Mouse (Mus musculus): ENCODE data around the gene Tgfa. TPM values are rescaled to one million over a fixed set of nuclear protein-coding genes. Genes with fewer than 3 reads are reported as not detected.

Gene Tgfa
- polyA plus RNA-seq, 1 experiment from 2014 or later: 4.6 TPM

GRCm38 (mm10) chr6:86232367-86232766, 37.3 kb downstream of the Tgfa start:
- Histone ChIP-seq H3K27ac (ENCODE audit: poor library complexity, severe bottlenecking) (no peak overlapping the region), H3K9ac (no peak overlapping the region), H3K4me1 (replicated peaks) (peaks cover 10% of the 10 kb centered on the region), H3K27me3 (replicated peaks) (no peaks in the 10 kb centered on the region), H3K9me3 (replicated peaks) (no peaks in the 10 kb centered on the region), H3K4me3 (no peak overlapping the region), H3K36me3 (no peaks in the 10 kb centered on the region), H3K4me2 (no peak overlapping the region)
- ATAC-seq (ENCODE audit: insufficient number of reproducible peaks, low FRiP score): no peak
- 78% methylated on average over 5 of the region's 5 CpGs for WGBS

- H3K4me1 ChIP-seq (replicated peaks): peaks cover 10% of the 10 kb centered on the region
- H3K4me2 ChIP-seq: no peak overlapping the region
- H3K9ac ChIP-seq: no peak overlapping the region
- no peaks in the 10 kb centered on the region for H3K36me3 ChIP-seq
- no peak overlapping the region for H3K27ac ChIP-seq (ENCODE audit: poor library complexity, severe bottlenecking)
- no peaks in the 10 kb centered on the region for H3K9me3 ChIP-seq (replicated peaks)
- no peak overlapping the region for H3K4me3 ChIP-seq
- no peaks in the 10 kb centered on the region for H3K27me3 ChIP-seq (replicated peaks)
- no peak for ATAC-seq (ENCODE audit: insufficient number of reproducible peaks, low FRiP score)
- 37% methylated on average over 13 of the region's 13 CpGs for WGBS
Measured at GRCm38 (mm10) chr6:86233512-86234430, 38.7 kb downstream of the Tgfa start.

- Histone ChIP-seq H3K27ac (ENCODE audit: poor library complexity, severe bottlenecking) (no peak overlapping the region), H3K27me3 (replicated peaks) (no peaks in the 10 kb centered on the region), H3K9me3 (replicated peaks) (no peaks in the 10 kb centered on the region), H3K4me3 (no peak overlapping the region), H3K4me1 (replicated peaks) (peaks cover 3% of the 10 kb centered on the region), H3K36me3 (no peaks in the 10 kb centered on the region), H3K4me2 (no peak overlapping the region), H3K9ac (no peak overlapping the region)
- 45% methylated on average over 3 of the region's 3 CpGs for WGBS
- no peak for ATAC-seq (ENCODE audit: insufficient number of reproducible peaks, low FRiP score)
Measured at GRCm38 (mm10) chr6:86244866-86245265, 49.8 kb downstream of the Tgfa start.

GRCm38 (mm10) chr6:86245965-86246364, 50.9 kb downstream of the Tgfa start:
- H3K36me3 ChIP-seq: no peaks in the 10 kb centered on the region
- peaks cover 3% of the 10 kb centered on the region for H3K4me1 ChIP-seq (replicated peaks)
- ATAC-seq (ENCODE audit: insufficient number of reproducible peaks, low FRiP score): no peak
- H3K27me3 ChIP-seq (replicated peaks): no peaks in the 10 kb centered on the region
- H3K9me3 ChIP-seq (replicated peaks): no peaks in the 10 kb centered on the region
- H3K4me3 ChIP-seq: no peak overlapping the region
- 29% methylated on average over 4 of the region's 4 CpGs for WGBS
- no peak overlapping the region for H3K9ac ChIP-seq
- H3K4me2 ChIP-seq: no peak overlapping the region
- no peak overlapping the region for H3K27ac ChIP-seq (ENCODE audit: poor library complexity, severe bottlenecking)

- Histone ChIP-seq H3K4me2 (no peak overlapping the region), H3K36me3 (no peaks in the 10 kb centered on the region), H3K9me3 (replicated peaks) (no peaks in the 10 kb centered on the region), H3K4me3 (no peak overlapping the region), H3K4me1 (replicated peaks) (peaks cover 10% of the 10 kb centered on the region), H3K9ac (no peak overlapping the region), H3K27me3 (replicated peaks) (no peaks in the 10 kb centered on the region), H3K27ac (ENCODE audit: poor library complexity, severe bottlenecking) (no peak overlapping the region)
- ATAC-seq (ENCODE audit: insufficient number of reproducible peaks, low FRiP score): no peak
- WGBS: 74% methylated on average over 1 of the region's 1 CpGs
Measured at GRCm38 (mm10) chr6:86248562-86248961, 53.5 kb downstream of the Tgfa start.

GRCm38 (mm10) chr6:86249042-86249441, 54.0 kb downstream of the Tgfa start:
- WGBS: 72% methylated on average over 16 of the region's 16 CpGs
- H3K9ac ChIP-seq: no peak overlapping the region
- H3K4me1 ChIP-seq (replicated peaks): peaks cover 10% of the 10 kb centered on the region
- no peak for ATAC-seq (ENCODE audit: insufficient number of reproducible peaks, low FRiP score)
- H3K27ac ChIP-seq (ENCODE audit: poor library complexity, severe bottlenecking): no peak overlapping the region
- no peak overlapping the region for H3K4me2 ChIP-seq
- H3K27me3 ChIP-seq (replicated peaks): no peaks in the 10 kb centered on the region
- H3K9me3 ChIP-seq (replicated peaks): no peaks in the 10 kb centered on the region
- H3K4me3 ChIP-seq: no peak overlapping the region
- H3K36me3 ChIP-seq: no peaks in the 10 kb centered on the region

- Histone ChIP-seq H3K9me3 (replicated peaks) (no peaks in the 10 kb centered on the region), H3K4me3 (no peak overlapping the region), H3K27me3 (replicated peaks) (no peaks in the 10 kb centered on the region), H3K9ac (no peak overlapping the region), H3K36me3 (no peaks in the 10 kb centered on the region), H3K4me1 (replicated peaks) (peaks cover 7% of the 10 kb centered on the region), H3K4me2 (no peak overlapping the region), H3K27ac (ENCODE audit: poor library complexity, severe bottlenecking) (no peak overlapping the region)
- 66% methylated on average over 2 of the region's 2 CpGs for WGBS
- no peak for ATAC-seq (ENCODE audit: insufficient number of reproducible peaks, low FRiP score)
Measured at GRCm38 (mm10) chr6:86250236-86250635, 55.2 kb downstream of the Tgfa start.

- ATAC-seq (ENCODE audit: insufficient number of reproducible peaks, low FRiP score): no peak
- 79% methylated on average over 8 of the region's 8 CpGs for WGBS
- no peaks in the 10 kb centered on the region for H3K36me3 ChIP-seq
Measured at GRCm38 (mm10) chr6:86250830-86251229, 55.8 kb downstream of the Tgfa start.

GRCm38 (mm10) chr6:86252176-86253125, 57.4 kb downstream of the Tgfa start:
- 64% methylated on average over 10 of the region's 10 CpGs for WGBS
- no peak for ATAC-seq (ENCODE audit: insufficient number of reproducible peaks, low FRiP score)
- H3K9me3 ChIP-seq (replicated peaks): no peaks in the 10 kb centered on the region

More at GRCm38 (mm10) chr6:86250830-86251229, 55.8 kb downstream of the Tgfa start:
- H3K9ac ChIP-seq: no peak overlapping the region
- no peak overlapping the region for H3K4me3 ChIP-seq
- no peaks in the 10 kb centered on the region for H3K27me3 ChIP-seq (replicated peaks)
- H3K4me1 ChIP-seq (replicated peaks): peaks cover 7% of the 10 kb centered on the region
- H3K4me2 ChIP-seq: no peak overlapping the region
- no peak overlapping the region for H3K27ac ChIP-seq (ENCODE audit: poor library complexity, severe bottlenecking)
- no peaks in the 10 kb centered on the region for H3K9me3 ChIP-seq (replicated peaks)

GRCm38 (mm10) chr6:86255899-86256298, 60.9 kb downstream of the Tgfa start:
- no peak overlapping the region for H3K9ac ChIP-seq
- H3K9me3 ChIP-seq (replicated peaks): no peaks in the 10 kb centered on the region
- H3K27me3 ChIP-seq (replicated peaks): no peaks in the 10 kb centered on the region
- no peak overlapping the region for H3K27ac ChIP-seq (ENCODE audit: poor library complexity, severe bottlenecking)
- no peak overlapping the region for H3K4me2 ChIP-seq
- H3K4me1 ChIP-seq (replicated peaks): peaks cover 10% of the 10 kb centered on the region
- H3K4me3 ChIP-seq: no peak overlapping the region
- WGBS: 85% methylated on average over 9 of the region's 9 CpGs
- H3K36me3 ChIP-seq: no peaks in the 10 kb centered on the region
- ATAC-seq (ENCODE audit: insufficient number of reproducible peaks, low FRiP score): no peak

More at GRCm38 (mm10) chr6:86252176-86253125, 57.4 kb downstream of the Tgfa start:
- no peak overlapping the region for H3K27ac ChIP-seq (ENCODE audit: poor library complexity, severe bottlenecking)
- H3K4me1 ChIP-seq (replicated peaks): peaks cover 7% of the 10 kb centered on the region
- H3K4me3 ChIP-seq: no peak overlapping the region
- H3K36me3 ChIP-seq: no peaks in the 10 kb centered on the region
- H3K4me2 ChIP-seq: no peak overlapping the region
- H3K9ac ChIP-seq: no peak overlapping the region
- no peaks in the 10 kb centered on the region for H3K27me3 ChIP-seq (replicated peaks)

GRCm38 (mm10) chr6:86259242-86259641, 64.2 kb downstream of the Tgfa start:
- Histone ChIP-seq H3K27ac (ENCODE audit: poor library complexity, severe bottlenecking) (no peak overlapping the region), H3K9ac (no peak overlapping the region), H3K4me2 (no peak overlapping the region), H3K36me3 (no peaks in the 10 kb centered on the region), H3K4me1 (replicated peaks) (peaks cover 3% of the 10 kb centered on the region; the same call in 1 of the 2 replicates), H3K27me3 (replicated peaks) (no peaks in the 10 kb centered on the region), H3K9me3 (replicated peaks) (no peaks in the 10 kb centered on the region), H3K4me3 (no peak overlapping the region)
- 87% methylated on average over 6 of the region's 6 CpGs for WGBS
- no peak for ATAC-seq (ENCODE audit: insufficient number of reproducible peaks, low FRiP score)
